Mouse (Mus musculus): ENCODE results near the gene Mbl1.

Mbl1 gene

GRCm38 (mm10) chr14:41151220-41151898 is at the start of gene Mbl1:
Gene Mbl1, plus strand, starts transcription at chr14:41151458.
- DNase-seq (ENCODE audit: low read depth), result no peak

- DNase-seq (ENCODE audit: low read depth), result no peak
Observed at GRCm38 (mm10) chr14:41102269-41102668, 49.0 kb upstream of the Mbl1 start.

- DNase-seq (ENCODE audit: low read depth), result no peak
Observed at GRCm38 (mm10) chr14:41104853-41105444, 46.3 kb upstream of the Mbl1 start, which contains the start of gene Mat1a. Gene Mat1a, plus strand, starts transcription at chr14:41105035.

DNA sequence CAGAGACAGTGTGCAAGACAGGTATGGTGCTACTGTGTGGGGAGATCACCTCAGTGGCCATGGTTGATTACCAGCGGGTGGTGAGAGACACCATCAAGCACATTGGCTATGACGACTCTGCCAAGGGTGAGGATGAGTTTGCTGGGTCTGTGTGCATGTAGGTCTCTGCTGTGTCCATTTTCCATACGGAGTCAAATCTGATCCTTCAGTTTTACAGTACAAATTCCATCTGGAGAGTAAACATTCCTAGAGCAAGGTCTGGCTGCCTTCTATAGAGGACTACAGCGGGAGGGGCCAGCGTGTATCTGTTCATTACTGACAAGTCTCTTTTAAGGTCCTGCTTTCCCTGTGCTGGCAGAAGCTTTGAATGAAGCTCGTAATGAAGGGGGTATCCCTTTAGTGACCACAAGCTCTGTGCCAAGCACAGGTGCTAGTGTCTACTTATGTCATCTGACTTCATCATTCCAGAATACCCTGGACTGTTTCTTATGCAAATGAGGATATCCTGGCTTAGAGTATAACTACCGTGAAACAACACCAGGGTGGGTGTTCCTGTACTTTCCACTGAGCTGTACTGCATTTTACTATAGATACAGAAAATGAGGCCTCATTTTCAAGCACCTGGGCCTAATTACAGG is 40.1 kb upstream of the Mbl1 start:
- DNase-seq (ENCODE audit: low read depth), result no peak

GRCm38 (mm10) chr14:41112944-41113343 is 38.3 kb upstream of the Mbl1 start:
- no peak for DNase-seq (ENCODE audit: low read depth)

DNA sequence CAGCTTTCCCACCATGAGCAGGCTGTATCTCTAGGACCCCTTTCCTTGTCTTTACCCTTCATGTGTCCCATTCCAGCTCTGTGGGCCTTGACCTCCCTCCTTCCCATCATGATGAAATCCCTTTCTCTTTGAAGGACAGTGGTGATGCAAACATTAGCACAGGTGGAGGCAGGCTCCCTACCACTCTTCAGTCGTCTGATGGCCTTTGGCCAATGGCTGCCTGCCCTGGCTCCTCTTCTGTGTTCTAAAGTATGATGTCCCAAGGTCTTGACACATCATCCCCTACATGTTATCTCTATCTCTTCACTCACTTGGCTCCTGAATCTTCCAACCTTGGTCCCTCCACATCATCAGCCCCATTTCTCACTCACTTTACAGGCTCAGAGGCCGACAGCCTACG is 35.0 kb upstream of the Mbl1 start:
- no peak for DNase-seq (ENCODE audit: low read depth)

GRCm38 (mm10) chr14:41124683-41125082 is 26.6 kb upstream of the Mbl1 start:
- DNase-seq (ENCODE audit: low read depth), result no peak

DNA sequence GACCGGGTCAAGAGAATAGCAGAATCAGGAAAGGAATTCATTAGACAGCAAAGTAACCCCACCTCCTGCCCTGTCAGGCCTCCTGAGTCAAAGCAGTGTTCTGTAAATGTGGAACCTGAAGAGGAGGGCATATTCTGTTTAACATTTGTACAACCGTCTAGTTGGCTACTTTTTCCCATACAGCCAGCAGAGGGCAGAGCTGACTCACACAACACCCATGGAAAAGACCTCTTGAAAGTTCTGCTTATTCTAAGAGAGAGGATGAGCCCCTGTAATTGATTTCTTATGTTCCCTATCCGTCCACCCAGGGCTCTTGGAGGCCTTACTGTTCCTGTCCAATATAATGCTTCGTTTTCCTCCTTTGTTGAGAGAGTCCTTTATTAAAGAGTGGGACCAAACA is 23.3 kb upstream of the Mbl1 start:
- no peak for DNase-seq (ENCODE audit: low read depth)

DNA sequence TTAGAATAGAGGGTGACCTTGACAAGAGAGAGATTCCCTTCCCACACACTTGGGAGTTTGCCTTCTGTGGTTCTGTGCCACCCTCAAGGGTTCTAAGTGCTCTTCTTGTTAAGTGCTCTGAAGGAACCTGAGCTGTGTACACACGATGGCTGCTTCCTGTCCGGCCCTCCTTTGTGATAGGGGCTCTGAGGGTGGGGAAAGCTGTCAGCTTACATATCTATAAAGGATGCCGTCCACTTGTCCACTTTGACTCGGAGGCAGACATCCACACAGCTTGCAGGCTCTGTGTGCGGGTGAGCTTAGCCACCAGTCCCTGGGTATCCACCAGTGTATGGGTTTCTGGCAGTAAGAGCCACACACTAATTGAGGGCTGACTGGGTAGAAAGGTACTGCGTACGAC is 19.7 kb upstream of the Mbl1 start, which contains the start of gene Sftpa1:
Gene Sftpa1, plus strand, starts transcription at position 243 of the 400 bp plus-strand sequence.
- DNase-seq (ENCODE audit: low read depth), result no peak

DNA sequence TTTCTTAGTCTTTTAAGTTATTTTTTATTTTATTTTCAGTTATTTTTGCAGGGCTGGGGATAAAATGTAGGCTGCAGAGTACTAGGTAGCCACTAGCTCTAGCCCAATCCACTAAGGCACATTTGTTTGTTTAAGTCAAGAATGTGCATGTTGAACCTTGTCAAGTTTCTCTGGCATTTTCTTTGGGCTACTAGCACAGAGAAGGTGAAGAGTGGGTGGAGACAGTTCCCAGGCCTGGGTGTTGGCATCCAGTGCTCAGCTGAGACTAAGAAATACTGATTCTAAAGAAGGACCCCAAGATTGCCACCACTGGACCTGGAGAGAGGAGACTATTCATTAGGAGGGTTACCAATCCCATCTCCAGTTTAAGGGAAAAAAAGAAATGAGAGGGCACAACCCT is 14.3 kb upstream of the Mbl1 start:
- DNase-seq (ENCODE audit: low read depth), result no peak

DNA sequence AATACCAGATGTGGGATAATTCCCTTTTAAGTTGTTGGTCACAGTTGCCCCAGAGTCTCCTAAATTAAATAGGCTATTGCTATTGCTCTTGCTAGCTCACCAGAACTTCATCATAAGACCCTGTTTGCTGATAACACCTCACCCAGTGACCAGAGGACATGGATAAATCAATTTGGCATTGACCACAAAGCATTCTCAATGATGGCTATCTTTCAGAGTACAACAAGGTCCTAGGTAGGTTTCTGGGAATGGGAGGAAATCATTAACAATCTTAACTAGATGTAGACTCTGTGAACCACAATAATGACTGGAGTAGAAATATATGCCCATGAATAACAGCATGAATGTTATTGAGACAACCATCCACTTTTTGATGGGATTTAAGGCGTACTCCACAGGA is 10.6 kb upstream of the Mbl1 start:
- DNase-seq (ENCODE audit: low read depth), result no peak

GRCm38 (mm10) chr14:41146035-41146434 is 5.2 kb upstream of the Mbl1 start:
- DNase-seq (ENCODE audit: low read depth), result no peak

GRCm38 (mm10) chr14:41146922-41147321 is 4.3 kb upstream of the Mbl1 start:
- DNase-seq (ENCODE audit: low read depth), result no peak

DNA sequence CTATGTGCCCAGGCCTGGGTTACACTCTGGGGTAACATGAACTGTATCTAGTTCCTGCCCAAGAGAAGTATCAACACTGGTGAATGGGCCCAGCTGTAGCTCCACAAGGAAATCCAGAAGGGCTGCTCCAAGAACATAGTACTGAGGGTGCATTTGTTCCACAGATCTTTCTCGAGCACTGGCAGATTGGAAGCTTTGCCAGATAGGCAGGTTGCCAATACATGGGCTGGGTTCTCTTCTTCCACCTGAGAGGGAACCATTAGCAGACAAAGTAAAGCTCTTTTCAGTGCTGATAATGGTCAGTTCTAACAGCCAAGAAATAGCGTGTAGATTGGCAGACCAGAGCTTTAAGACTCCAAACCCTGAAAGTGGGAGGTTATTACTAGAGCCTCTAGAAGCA is 3.9 kb upstream of the Mbl1 start:
- DNase-seq (ENCODE audit: low read depth), result no peak

- no peak for DNase-seq (ENCODE audit: low read depth)
Observed at GRCm38 (mm10) chr14:41160076-41160475, 8.8 kb downstream of the Mbl1 start.

DNA sequence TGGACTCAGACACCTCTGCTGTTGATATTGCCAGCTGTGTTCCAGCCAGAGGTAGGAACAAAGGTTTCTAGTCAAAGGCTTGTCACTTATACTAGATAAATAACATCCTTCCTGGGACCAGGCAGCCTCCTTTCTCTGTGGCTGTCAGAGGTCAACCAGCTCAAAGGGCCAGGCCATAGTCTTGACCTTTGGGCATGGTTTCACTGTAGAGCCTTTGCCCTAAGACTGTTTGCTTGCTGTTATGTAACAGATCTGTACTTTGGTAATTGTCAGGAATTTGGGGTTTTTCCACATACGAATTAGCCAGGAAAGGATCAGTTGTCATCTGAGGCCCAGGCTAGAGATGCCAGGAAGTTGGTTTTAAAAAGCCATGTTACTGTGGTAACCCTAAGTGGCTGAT is 9.5 kb downstream of the Mbl1 start:
- DNase-seq (ENCODE audit: low read depth), result no peak

DNA sequence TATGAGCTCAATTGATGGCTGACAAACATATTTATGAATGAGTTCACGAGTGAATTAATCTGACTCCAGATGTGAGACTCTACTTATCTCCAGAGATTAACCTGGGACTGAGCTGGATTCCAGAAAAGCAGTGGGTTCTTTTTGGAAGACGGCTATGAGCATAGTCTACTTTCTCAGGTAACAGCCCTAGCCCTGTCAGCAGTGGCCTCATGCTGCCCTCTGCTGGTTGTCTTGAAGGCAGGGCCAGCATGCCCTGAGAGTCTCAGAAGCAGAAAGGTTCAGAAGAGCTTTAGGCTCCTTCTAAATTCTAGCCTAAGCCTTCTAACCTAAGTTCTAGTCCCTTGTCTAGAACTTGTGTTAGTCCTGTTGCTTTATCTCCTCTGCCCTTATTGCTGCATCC is 11.4 kb downstream of the Mbl1 start:
- DNase-seq (ENCODE audit: low read depth), result no peak

GRCm38 (mm10) chr14:41167278-41167677 is 16.0 kb downstream of the Mbl1 start:
- DNase-seq (ENCODE audit: low read depth), result no peak

- no peak for DNase-seq (ENCODE audit: low read depth)
Observed at GRCm38 (mm10) chr14:41168567-41168966, 17.3 kb downstream of the Mbl1 start.

- DNase-seq (ENCODE audit: low read depth), result no peak
Observed at GRCm38 (mm10) chr14:41170514-41170913, 19.3 kb downstream of the Mbl1 start.

- DNase-seq (ENCODE audit: low read depth), result no peak
Observed at GRCm38 (mm10) chr14:41174802-41175201, 23.5 kb downstream of the Mbl1 start.

- DNase-seq (ENCODE audit: low read depth), result no peak
Observed at GRCm38 (mm10) chr14:41185059-41185821, 34.0 kb downstream of the Mbl1 start, which contains the start of gene Sftpd. Gene Sftpd, minus strand, starts transcription at chr14:41185149.

- DNase-seq (ENCODE audit: low read depth), result no peak
Observed at GRCm38 (mm10) chr14:41189496-41189895, 38.2 kb downstream of the Mbl1 start.

Measured in fibroblast of lung, adult 2 months (primary cell).